Mouse (Mus musculus) liver, adult (tissue): ENCODE results near the gene Tnrc6c.

Source experiments
- GATA4 ChIP-seq: IDR thresholded peaks from 2 replicates; pipeline ENCODE4 v1.6.1; 2014; ENCODE audit warnings: mild to moderate bottlenecking, low read length; ENCODE audit not compliant: insufficient replicate concordance

Tnrc6c gene

GRCm38 (mm10) chr11:117654380-117654924, 363 bp downstream of the Tnrc6c start:
- TF ChIP-seq GATA4: peak; percentile 32; the same call in 1 of the 2 replicates

- no peak for TF ChIP-seq GATA4
Observed at GRCm38 (mm10) chr11:117654934-117655291, 824 bp downstream of the Tnrc6c start.

DNA sequence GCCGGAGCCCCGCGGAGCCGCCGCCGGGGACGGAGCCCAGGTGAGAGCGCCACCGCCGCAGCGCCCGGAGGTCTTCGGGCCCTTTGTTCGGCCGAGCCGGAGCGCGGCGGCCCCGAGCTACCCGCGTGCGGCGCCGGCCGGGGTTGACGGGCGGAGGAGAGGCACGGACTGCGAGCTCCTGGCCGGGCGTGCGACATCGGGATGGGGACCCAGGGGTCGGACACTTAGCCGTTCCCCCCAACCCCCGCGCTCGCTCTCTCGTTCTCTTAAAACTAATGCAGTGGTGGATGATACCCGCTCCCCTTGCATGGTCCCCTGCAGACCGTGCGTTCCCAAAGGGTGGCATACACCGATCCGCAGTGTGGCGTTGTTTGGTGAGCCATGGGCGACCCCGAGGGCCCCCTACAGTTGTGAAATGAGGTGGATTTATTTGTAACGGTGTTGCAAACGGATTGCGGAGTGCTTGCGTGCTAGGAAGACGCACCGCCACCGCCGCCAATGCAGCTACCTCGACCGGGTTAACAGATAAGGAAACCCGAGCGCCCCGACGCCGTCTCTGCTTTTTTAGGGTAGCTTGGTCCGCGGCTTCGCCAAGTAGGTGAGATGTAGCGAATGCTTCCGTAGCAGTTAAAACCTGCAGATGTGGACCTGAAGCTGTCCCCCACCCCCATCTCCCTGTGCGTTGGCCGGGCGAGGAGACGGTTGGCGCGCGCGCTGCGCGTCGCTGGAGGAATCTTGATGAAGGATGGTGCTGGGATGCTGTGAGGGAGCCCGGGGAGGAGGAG, 1.4 kb downstream of the Tnrc6c start:
- TF ChIP-seq GATA4: no peak

DNA sequence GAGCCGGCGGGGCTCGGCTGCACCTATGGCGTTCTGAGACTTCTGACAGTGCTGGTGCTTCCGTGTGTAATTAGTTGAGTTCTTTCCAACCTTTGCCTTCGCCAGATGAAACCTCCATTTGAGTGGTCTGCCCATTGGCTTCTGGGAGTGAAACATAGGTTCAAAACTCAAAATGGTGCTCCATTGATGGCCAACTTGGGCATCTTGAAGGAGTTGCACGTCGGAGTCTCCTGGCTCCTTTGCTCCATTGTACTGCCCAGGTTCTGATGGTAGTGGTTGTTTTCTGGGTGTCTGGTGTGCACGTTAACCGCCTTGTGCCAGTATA, 1.9 kb downstream of the Tnrc6c start:
- no peak for TF ChIP-seq GATA4

DNA sequence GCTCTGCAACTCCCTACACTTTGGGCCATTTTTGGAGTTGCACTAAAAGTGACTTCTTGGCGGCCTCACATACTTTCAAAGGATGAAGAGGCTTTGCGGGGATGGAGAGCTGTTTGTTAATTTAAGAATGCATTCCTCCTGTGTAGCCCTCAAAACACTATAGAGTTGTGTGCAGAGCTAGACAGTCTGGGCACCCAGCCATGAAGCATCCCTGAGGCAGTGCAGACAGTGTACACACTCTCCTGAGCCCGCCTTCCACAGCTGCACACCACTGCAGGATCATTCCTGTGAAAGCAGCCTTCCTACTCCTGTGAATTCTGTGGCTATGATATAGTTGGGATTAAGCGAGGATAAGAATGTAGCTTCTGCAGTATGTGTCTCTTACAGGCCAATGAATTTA, 4.9 kb downstream of the Tnrc6c start:
- no peak for TF ChIP-seq GATA4

DNA sequence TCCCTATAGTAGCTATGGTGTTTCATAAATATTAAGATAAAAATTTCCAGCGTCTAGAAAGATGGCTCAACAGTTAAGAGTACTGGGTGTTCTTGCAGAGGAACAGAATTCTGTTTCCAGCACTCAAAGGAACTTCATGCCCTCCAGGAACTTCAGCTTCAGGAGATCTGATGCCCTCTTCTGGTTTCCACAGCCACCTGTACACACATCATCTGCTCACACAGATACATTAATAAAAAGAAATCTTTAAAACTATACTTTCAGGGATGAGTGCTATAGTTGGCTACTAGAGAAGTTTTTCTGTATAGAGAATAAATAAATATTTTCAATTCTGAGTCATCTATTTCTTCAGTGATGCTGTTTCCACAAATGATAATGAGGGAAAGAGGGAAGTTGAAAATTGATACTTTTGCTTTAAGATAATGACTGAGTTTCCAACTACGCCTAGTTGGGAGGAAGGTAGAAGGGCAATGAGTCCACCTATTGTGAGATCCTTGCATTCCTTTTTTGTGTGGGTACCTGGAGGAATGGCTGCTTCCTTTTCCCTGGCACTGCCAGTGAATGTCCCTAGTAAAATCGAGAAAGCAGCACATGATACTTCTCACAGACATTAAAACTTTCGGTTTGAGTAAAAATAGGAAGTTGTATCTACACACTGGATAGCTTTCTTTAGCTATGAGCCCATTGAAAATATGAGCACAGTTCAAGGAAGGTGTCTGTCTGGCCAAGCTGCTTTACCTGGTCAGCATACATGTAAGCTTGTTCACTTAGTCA, 9.1 kb downstream of the Tnrc6c start:
- no peak for TF ChIP-seq GATA4

DNA sequence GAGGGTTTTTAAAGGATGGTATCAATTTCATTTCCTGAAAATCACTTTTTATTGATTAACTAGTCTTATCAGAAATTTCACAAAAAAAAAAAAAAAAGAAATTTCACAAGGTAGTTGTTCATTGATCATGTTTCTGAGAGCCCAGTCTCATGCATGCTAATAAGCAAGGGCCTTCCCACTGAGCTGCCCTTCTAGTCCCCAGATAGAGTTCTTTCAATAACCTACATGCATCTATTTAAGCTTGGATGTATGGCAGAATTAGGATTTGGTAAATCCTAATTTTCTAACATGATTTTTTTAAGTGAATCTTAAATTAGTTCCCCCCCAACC, 9.7 kb downstream of the Tnrc6c start:
- TF ChIP-seq GATA4: no peak

- no peak for TF ChIP-seq GATA4
Observed at GRCm38 (mm10) chr11:117665189-117665588, 11.1 kb downstream of the Tnrc6c start.

DNA sequence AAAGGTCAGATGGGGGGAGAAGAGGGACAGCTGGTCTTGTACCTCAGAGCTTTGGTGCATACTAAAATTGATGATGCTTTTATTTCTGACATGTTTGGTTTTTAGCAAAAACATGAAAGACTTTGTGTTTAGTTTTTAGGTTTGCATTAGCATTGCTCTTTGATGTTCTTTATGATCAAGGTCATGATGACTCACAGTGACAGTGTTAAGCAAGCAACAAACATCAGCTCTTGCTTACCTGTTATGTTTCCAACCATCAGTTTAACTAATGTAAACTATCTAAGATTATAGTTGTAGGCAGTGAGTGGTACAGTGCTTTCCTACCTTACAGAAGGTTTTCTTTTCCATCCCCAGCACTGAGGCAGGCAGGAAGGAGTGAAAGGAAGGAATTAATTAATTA, 12.5 kb downstream of the Tnrc6c start:
- TF ChIP-seq GATA4: no peak

- TF ChIP-seq GATA4: no peak
Observed at GRCm38 (mm10) chr11:117667152-117667551, 13.1 kb downstream of the Tnrc6c start.

- no peak for TF ChIP-seq GATA4
Observed at GRCm38 (mm10) chr11:117667825-117668224, 13.7 kb downstream of the Tnrc6c start.

DNA sequence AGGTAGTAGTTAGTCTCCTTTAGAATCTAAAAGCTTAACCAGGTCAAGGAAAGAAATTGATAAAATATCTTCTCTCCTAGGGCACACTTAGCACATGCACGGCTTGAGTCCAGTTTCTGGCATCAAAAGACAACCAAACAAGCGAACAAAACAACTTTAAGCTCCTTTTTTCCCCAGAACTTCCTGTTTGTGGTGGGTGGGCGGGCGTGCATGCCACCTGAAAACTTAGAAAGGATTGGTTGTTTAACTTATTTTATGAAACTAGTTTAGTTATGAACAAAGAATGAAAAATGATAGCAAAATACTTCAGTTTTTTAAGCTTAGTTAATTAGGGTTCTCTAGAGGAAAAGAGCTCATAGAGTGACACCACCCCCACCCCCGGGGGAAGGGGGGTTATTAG, 17.5 kb downstream of the Tnrc6c start:
- no peak for TF ChIP-seq GATA4

DNA sequence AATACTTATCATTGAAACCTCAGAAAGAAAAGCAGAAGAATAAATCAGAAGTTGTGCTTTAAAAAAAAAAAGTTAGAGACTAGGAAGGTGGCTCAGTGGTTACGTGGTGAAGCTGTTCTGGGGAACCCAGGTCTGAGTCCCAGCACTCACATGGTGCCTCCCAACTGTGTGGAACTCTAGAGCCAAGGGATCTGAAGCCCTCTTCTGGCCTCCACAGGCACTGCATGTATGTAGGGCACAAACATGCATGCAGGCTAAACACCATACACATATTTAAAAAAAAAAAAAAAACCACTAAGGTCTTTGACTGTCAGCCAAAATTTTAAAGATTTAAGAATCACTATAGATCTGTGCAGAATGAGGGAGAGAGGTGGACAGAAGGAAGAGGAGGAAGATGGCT, 20.4 kb downstream of the Tnrc6c start:
- no peak for TF ChIP-seq GATA4

- TF ChIP-seq GATA4: no peak
Observed at GRCm38 (mm10) chr11:117676649-117677048, 22.6 kb downstream of the Tnrc6c start.

GRCm38 (mm10) chr11:117677111-117677510, 23.0 kb downstream of the Tnrc6c start:
- TF ChIP-seq GATA4: no peak

DNA sequence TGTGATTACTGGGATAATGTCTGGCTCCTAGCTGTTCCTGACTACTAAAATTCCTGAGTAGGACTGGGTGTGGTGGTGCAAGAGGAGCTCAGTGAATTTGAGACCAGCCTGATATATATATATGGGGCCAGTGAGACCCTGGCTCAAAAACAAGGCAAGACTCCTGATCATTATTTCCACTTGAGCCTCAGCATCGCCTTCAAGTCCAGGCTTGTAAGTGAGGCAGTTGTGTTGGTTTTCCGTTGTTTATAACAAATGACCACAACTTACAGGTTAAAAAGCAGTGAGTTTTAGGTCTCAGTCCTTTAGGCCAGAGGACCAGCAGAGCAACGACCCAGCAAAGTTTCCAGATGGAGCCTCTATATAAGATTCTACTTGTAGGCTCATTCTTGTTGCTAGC, 23.5 kb downstream of the Tnrc6c start:
- no peak for TF ChIP-seq GATA4
